Mouse (Mus musculus) heart, adult 2 months (tissue): ENCODE data around the gene Hand2. TPM values are rescaled to one million over a fixed set of nuclear protein-coding genes. Genes with fewer than 3 reads are reported as not detected.

Experiments
- DNase-seq, 2 experiments: peaks; one replicate each; pipeline ENCODE4 v3.0.0; 2021
- H3K27ac ChIP-seq: fragments of 200-600 bp; 2 replicates; pipeline ENCODE4 v1.8.1; 2022
- H3K27me3 ChIP-seq: fragments of 200-500 bp; 2 replicates; pipeline ENCODE4 v1.6.1; 2012; ENCODE audit warnings: mild to moderate bottlenecking, low read length, inconsistent platforms, mixed read lengths; ENCODE audit not compliant: control insufficient read depth, insufficient read depth
- H3K36me3 ChIP-seq: fragments of 200-500 bp; 2 replicates; pipeline ENCODE4 v1.6.1; 2012; ENCODE audit warnings: low read length, inconsistent platforms; ENCODE audit not compliant: control insufficient read depth, insufficient read depth
- H3K4me1 ChIP-seq: fragments of 200-500 bp; 2 replicates; pipeline ENCODE4 v1.6.1; 2011; ENCODE audit warnings: low read length; ENCODE audit not compliant: control insufficient read depth, insufficient read depth
- H3K4me3 ChIP-seq: fragments of 200-600 bp; 2 replicates; pipeline ENCODE4 v1.8.1; 2022
- H3K79me2 ChIP-seq: fragments of 200-500 bp; replicated peaks from 2 replicates; pipeline ENCODE4 v1.6.1; 2012; ENCODE audit warnings: mild to moderate bottlenecking, inconsistent platforms, low read length, moderate library complexity, mixed read lengths; ENCODE audit not compliant: control insufficient read depth, insufficient read depth
- H3K9ac ChIP-seq: fragments of 200-500 bp; 2 replicates; pipeline ENCODE4 v1.6.1; 2012; ENCODE audit warnings: low read depth, mild to moderate bottlenecking, control low read depth, inconsistent platforms, low read length, mixed read lengths
- CTCF ChIP-seq: fragments of 200-600 bp; IDR thresholded peaks from 2 replicates; pipeline ENCODE4 v1.8.1; 2022; ENCODE audit warnings: antibody characterized with exemption, mild to moderate bottlenecking, moderate library complexity
- EP300 ChIP-seq: fragments of 200-500 bp; IDR thresholded peaks from 2 replicates; pipeline ENCODE4 v1.6.1; 2011; ENCODE audit warnings: low read depth, low read length, control low read depth; ENCODE audit not compliant: insufficient read depth
- POLR2A ChIP-seq: fragments of 200-500 bp; IDR thresholded peaks from 2 replicates; pipeline ENCODE4 v1.6.1; 2011; ENCODE audit warnings: mild to moderate bottlenecking, low read depth, low read length, control low read depth; ENCODE audit not compliant: insufficient read depth
- WGBS: fragments of 180-500 bp; shearing (Covaris S2); methylation state at CpG from one replicate; pipeline ENCODE4 v1.1.7; 2018; 5-methylcytosine and 5-hydroxymethylcytosine counted together
- intact Hi-C: fragments of 180-260 bp; cut with DNase I; formaldehyde crosslinking; loops from one replicate; pipeline ENCODE4 v1.15.1; 2025
- polyA plus RNA-seq: library from polyadenylated mRNA; depleted of rRNA; stranded (reverse); fragments of >200 nt; gene quantifications from 2 replicates; pipeline ENCODE4 v1.2.3, GENCODE M21; 2012
- total RNA-seq, 2 experiments: library from RNA; stranded (reverse); gene quantifications; 2 replicates each; pipeline ENCODE4 v1.2.3; 2021

Gene Hand2
- total and polyA plus RNA-seq, 3 experiments = 14.8 to 63.9 (median 62.1) TPM

DNA sequence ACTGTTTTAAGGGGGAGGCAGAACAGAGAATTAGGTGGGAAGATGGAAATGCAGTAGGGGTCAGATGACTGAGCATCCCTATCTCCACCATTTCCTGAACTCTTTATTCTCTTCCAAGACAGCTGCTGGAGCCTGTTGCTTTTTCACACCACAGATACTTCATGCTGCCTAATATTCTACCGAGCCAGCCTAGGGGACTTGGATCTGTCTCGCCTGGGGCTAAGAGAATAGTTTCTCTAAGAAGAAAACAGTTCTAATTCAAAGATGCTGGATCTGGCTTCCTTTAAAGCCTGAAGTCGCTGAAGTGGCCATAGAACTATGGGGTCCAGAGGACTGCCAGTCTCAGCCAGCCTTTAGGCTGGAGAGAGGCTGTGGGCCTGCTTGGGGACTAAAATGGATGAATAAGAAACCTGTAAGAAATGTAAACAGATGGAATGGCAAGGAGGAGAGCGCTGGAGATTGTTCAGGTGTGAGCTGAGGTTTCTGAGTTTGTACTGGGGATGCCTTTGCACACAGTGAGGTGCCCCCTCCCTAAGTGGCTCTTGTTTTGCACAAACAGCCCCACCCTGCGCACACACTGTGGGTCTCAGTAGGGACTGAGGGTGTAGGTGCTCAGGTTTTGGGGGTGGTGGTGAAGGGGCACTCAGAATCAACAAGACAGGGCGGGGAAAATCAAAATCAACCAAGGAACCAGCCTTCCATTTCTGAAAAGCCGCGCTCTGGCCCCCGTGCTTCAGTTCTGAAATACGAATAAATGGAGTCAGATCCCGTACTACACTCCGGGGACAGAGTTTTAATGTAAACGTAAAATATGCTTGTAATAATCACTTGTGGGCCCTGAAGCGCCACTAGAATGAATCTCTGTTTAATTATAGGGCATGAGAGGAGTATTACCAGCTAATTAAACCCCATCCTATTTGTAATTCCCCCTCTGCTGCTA lies 19.2 kb downstream of the Hand2 start:
- Histone ChIP-seq H3K79me2 (no peaks in the 10 kb centered on the region), H3K4me1 (no peaks in the 10 kb centered on the region; the same call in 1 of the 2 replicates), H3K27me3 (no peaks in the 10 kb centered on the region), H3K4me3 (no peak overlapping the region), H3K36me3 (no peaks in the 10 kb centered on the region), H3K9ac (no peak overlapping the region), H3K27ac (no peak overlapping the region)
- TF ChIP-seq EP300 = no peak
- no peak for TF ChIP-seq POLR2A
- TF ChIP-seq CTCF = no peak
- intact Hi-C loops = loop anchor here (5.0 to 10.0 kb wide), 2 partner anchors 615 to 658 kb away; no protein-coding TSS in a partner anchor
- DNase-seq = peak in 1 of 2 experiments; percentile 10
- 79% methylated on average over 14 of the region's 14 CpGs for whole genome bisulfite sequencing

DNA sequence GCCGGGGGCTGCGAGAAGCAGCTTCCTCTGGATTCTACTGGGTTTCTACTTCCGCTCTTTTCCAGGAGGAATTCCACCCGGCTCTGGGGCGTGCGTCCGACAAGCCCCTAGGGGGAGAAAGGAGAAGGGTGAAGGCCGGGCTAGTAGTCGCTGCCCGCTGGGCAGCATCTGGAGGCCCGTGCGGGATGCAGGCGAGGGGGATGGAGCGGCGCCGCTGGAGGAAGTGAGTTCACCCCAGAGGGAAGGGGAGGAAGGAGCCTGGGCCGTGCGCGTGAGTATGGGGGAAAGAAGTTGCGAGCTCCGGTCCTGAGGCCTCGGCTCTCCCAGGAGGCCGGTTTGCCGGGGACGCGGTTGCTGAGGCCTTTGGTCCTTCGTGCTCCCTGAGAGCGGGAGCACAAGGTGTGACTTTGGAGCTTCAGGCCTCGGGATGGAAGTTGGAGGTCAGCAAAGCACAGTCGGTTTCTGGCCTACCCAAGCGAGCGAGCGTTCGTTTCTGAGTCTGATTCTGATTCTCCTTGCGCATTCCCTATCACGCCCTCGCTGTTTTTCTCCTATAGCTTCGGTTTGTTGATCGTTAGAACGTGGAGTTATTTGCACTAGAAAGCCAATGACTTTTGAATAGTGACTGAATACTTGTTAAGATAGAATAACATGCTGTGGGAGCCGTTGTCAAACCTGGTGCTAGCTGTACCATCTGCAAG lies 20.2 kb downstream of the Hand2 start:
- no peaks in the 10 kb centered on the region for H3K36me3 ChIP-seq
- H3K4me1 ChIP-seq = no peaks in the 10 kb centered on the region; the same call in 1 of the 2 replicates
- H3K27ac ChIP-seq = peak overlapping the region; percentile 51
- H3K4me3 ChIP-seq = peak overlapping the region; percentile 47
- WGBS = 22% methylated on average over 41 of the region's 41 CpGs
- intact Hi-C loops = loop anchor here (5.0 kb wide), 1 partner anchor 659 kb away; no protein-coding TSS in a partner anchor
- H3K27me3 ChIP-seq = no peaks in the 10 kb centered on the region
- H3K9ac ChIP-seq = peak overlapping the region; percentile 51
- peak; percentile 65 to 71 for DNase-seq
- no peaks in the 10 kb centered on the region for H3K79me2 ChIP-seq
- TF ChIP-seq CTCF (peak; percentile 32), EP300 (no peak)

DNA sequence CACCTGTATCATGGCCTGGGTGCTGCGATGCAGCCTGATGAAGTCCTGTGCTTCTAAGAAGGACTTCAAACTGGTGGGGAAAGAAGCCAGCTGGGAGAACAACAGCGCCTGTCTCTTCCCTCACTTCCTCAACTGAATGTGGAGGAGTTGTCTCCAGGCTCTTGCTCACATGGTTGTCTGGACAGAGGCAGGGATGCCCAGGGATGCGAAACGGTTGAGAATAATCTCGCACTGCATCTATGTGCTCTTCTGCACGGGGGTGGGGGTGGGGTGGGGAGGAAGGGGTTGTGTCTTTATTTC lies 20.7 kb downstream of the Hand2 start:
- WGBS = 32% methylated on average over 6 of the region's 6 CpGs

DNA sequence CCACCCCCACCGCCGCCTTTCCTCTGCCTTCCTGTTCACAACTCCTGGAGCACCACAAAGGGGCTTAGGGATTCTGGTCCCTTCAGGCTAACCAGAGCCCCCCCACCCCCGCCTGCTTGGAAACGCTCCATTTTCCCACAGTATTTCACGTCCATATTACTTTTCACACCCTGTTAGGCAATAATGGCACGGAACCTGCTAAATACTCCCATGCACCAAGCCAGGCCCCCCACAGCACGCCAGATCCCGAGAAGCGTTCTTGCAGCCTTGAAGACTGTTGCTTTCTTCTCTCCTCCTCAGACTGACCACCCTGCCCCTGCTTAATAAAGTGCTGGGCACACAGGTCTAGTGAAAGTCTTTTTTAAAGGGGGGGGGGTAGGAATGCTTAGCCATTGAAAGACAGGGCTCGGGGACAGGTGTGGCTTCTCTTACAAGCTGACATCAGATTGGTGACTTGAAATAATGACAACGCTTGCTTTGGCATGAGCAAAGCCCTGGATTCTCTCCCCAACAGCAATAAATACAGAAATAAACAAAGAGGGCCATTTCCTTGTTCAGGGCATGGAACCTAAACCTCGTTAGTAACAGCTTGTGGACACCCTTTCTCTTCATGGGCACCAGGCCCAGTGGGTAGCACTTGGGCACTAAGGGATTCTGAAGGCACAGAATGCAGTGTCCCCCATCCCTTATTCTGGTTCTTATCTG lies 21.8 kb downstream of the Hand2 start:
- no peak for DNase-seq
- no peaks in the 10 kb centered on the region; the same call in 1 of the 2 replicates for H3K4me1 ChIP-seq
- intact Hi-C loops = loop anchor here (5.0 kb wide), 1 partner anchor 660 kb away; no protein-coding TSS in a partner anchor
- TF ChIP-seq CTCF (no peak), EP300 (no peak), POLR2A (no peak)
- no peaks in the 10 kb centered on the region for H3K79me2 ChIP-seq
- H3K27me3 ChIP-seq = no peaks in the 10 kb centered on the region
- no peak overlapping the region for H3K27ac ChIP-seq
- no peak overlapping the region for H3K4me3 ChIP-seq
- WGBS = 72% methylated on average over 12 of the region's 12 CpGs
- no peak overlapping the region for H3K9ac ChIP-seq
- H3K36me3 ChIP-seq = no peaks in the 10 kb centered on the region

More for the DNA sequence above, 20.7 kb downstream of the Hand2 start:
- no peak overlapping the region for H3K9ac ChIP-seq
- peak overlapping the region; percentile 47; the same call in 1 of the 2 replicates for H3K4me3 ChIP-seq
- no peaks in the 10 kb centered on the region for H3K36me3 ChIP-seq
- DNase-seq = no peak
- peak overlapping the region; percentile 51 for H3K27ac ChIP-seq
- intact Hi-C loops = loop anchor here (5.0 kb wide), 1 partner anchor 659 kb away; no protein-coding TSS in a partner anchor
- TF ChIP-seq CTCF = no peak
- TF ChIP-seq POLR2A = no peak
- no peak for TF ChIP-seq EP300
- no peaks in the 10 kb centered on the region for H3K79me2 ChIP-seq
- no peaks in the 10 kb centered on the region; the same call in 1 of the 2 replicates for H3K4me1 ChIP-seq
- no peaks in the 10 kb centered on the region for H3K27me3 ChIP-seq

DNA sequence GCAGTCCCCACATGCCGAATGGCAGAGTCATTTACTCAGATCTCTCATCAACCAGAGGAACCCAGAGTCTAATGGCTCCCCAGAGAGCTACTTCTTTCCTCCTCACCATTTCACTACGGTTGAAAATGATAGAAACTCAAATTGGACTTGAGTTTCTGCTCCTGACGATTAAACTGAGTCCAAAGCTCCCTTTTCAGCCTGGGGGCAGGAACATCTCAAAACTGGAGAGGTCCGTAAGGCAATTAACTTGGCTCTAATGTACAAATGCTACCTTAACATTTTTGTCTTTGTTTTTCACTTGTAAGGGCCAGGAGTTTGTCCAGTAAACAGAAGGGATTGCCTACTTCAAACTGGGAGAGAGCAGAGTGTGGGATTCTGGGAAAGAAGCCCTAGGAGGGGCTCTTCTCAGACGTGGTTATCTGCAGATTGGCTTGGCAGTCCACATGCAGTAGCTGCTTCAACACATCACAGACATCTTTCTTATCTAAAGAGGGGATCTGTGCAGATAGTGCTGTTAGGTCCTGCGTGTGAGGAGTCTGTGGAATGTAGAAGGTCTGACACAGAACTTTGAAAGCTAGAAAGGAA lies 23.0 kb downstream of the Hand2 start:
- Histone ChIP-seq H3K36me3 (no peaks in the 10 kb centered on the region), H3K27me3 (no peaks in the 10 kb centered on the region), H3K4me3 (no peak overlapping the region), H3K9ac (no peak overlapping the region), H3K79me2 (no peaks in the 10 kb centered on the region), H3K27ac (no peak overlapping the region), H3K4me1 (no peaks in the 10 kb centered on the region; the same call in 1 of the 2 replicates)
- TF ChIP-seq CTCF (no peak), EP300 (no peak), POLR2A (no peak)
- intact Hi-C loops = loop anchor here (5.0 kb wide), 1 partner anchor 662 kb away; no protein-coding TSS in a partner anchor
- 50% methylated on average over 6 of the region's 6 CpGs for WGBS
- DNase-seq = no peak
